Mouse (Mus musculus): ENCODE measurements around the gene Fads1.

DNA sequence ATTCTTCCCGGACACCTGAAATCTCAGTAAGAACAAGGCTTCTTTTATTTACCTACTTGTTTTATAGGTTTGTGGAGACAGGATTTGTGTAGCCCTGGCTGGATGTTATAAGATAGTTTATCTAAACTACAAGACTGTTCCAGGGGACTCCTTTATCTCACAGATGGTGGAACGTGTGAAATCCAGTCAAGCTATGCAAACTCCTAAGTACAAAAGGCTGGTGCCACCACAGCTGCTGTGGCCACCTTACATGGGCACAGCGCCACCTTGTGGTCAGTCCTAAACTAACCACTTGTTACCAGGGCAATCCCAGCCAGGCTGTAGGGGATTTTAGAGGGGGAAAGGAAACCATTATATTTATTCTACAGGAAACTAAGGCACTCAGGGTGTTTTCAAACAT, 16.0 kb downstream of the Fads1 start:
- peak; percentile 94 for TF ChIP-seq CTCF (IDR thresholded peaks at IDR 0.05; ENCODE audit: low read depth)
- TF ChIP-seq EP300 (optimal IDR thresholded peaks at IDR 0.05): no peak

All from stomach, postnatal 0 days (tissue).